Mouse (Mus musculus) lung, postnatal 0 days (tissue): Measurements from ENCODE around the gene Spata20. TPM values are rescaled to one million over a fixed set of nuclear protein-coding genes. Genes with fewer than 3 reads are reported as not detected.

ENCODE experiments used
- ATAC-seq: fragments of 200-750 bp; cut with Nextera tagmentation; 2 replicates; pipeline ENCODE4 v1.8.0; 2017; ENCODE audit warnings: moderate library complexity
- DNase-seq: peaks from one replicate; pipeline ENCODE4 v3.0.0-alpha.2; 2016; ENCODE audit warnings: low spot score
- H3K27ac ChIP-seq: fragments of 300-500 bp; sonication (generic); 2 replicates; pipeline ENCODE4 v1.5.1; 2014; ENCODE audit warnings: antibody characterized with exemption, mild to moderate bottlenecking, low read length, mixed read lengths
- H3K27me3 ChIP-seq: fragments of 300-500 bp; sonication (generic); replicated peaks from 2 replicates; pipeline ENCODE4 v1.6.1; 2014; ENCODE audit warnings: low read length, mixed read lengths; ENCODE audit not compliant: insufficient read depth
- H3K36me3 ChIP-seq: fragments of 300-500 bp; sonication (generic); 2 replicates; pipeline ENCODE4 v1.6.1; 2014; ENCODE audit warnings: low read length, mixed read lengths; ENCODE audit not compliant: insufficient read depth
- H3K4me1 ChIP-seq: fragments of 300-500 bp; sonication (generic); 2 replicates; pipeline ENCODE4 v1.6.1; 2014; ENCODE audit warnings: antibody characterized with exemption, low read depth, low read length, mixed read lengths; ENCODE audit not compliant: insufficient read depth
- H3K4me2 ChIP-seq: fragments of 300-500 bp; sonication (generic); replicated peaks from 2 replicates; pipeline ENCODE4 v1.6.1; 2014; ENCODE audit warnings: low read depth, mild to moderate bottlenecking, low read length, moderate library complexity, mixed read lengths
- H3K4me3 ChIP-seq: fragments of 300-500 bp; sonication (generic); 2 replicates; pipeline ENCODE4 v1.5.1; 2014; ENCODE audit warnings: low read depth, low read length
- H3K9ac ChIP-seq: fragments of 300-500 bp; sonication (generic); replicated peaks from 2 replicates; pipeline ENCODE4 v1.6.1; 2014; ENCODE audit warnings: low read depth, mild to moderate bottlenecking
- H3K9me3 ChIP-seq: fragments of 300-500 bp; sonication (generic); 2 replicates; pipeline ENCODE4 v1.6.1; 2016; ENCODE audit warnings: low read length, mixed read lengths
- CTCF ChIP-seq: IDR thresholded peaks from 2 replicates; pipeline ENCODE4 v1.5.1; 2016; ENCODE audit warnings: antibody characterized with exemption, mild to moderate bottlenecking
- EP300 ChIP-seq: IDR thresholded peaks from 2 replicates; pipeline ENCODE4 v1.6.1; 2016; ENCODE audit warnings: antibody characterized with exemption, mild to moderate bottlenecking, control low read depth
- WGBS: fragments of 180-500 bp; shearing (Covaris S2); extraction: QIAGEN DNeasy Blood & Tissue Kit; methylation state at CpG from one replicate; pipeline ENCODE4 v1.1.7; 2014; 5-methylcytosine and 5-hydroxymethylcytosine counted together
- polyA plus RNA-seq: library from polyadenylated mRNA; unstranded; fragments of >200 nt; fragmentation: Nextera tagmentation; extraction: Ambion mirVana; gene quantifications from 2 replicates; pipeline ENCODE4 v1.2.1, GENCODE M21; 2015

Gene Spata20
- polyA plus RNA-seq, 1 experiment from 2014 or later = 0.14 TPM

DNA sequence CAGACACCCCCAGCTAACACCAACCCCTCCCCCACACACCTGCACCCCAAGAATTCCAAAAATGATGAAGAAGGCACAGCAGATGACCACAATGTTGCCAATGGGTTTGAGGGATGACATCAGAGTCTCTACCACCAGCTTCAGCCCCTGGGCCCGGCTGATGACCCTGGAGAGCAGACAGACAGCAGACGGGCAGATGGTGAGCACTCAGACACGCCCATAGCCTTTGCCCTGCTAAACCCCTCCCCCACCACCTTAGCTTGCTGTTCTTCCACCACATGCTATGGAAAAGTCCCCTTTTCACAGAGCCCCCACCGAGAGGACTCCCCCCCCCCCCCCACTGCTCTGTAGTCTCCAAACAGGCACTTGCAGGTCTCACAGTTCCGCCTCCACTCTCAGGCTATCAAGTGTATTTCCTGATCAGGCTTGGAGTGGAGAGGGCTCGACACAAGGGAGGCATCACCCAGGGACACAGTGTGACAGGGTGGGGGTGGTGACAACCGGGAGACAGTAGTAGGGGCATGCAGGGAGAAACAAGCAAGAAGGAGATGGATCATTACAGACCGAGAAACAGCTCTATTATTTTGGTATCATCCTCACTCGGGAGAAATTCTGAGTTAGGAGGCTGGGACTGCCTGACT, 56.8 kb downstream of the Spata20 start:
- H3K27me3 ChIP-seq = peaks cover 7% of the 10 kb centered on the region
- no peak for TF ChIP-seq CTCF
- TF ChIP-seq EP300 = no peak
- H3K4me2 ChIP-seq = no peak overlapping the region
- no peak overlapping the region for H3K27ac ChIP-seq
- no peaks in the 10 kb centered on the region for H3K9me3 ChIP-seq
- 0 out of 2 replicates have a peak, but pooled peaks have one; percentile 13 for ATAC-seq
- DNase-seq = no peak
- H3K9ac ChIP-seq = no peak overlapping the region
- H3K4me3 ChIP-seq = no peak overlapping the region
- 27% methylated on average over 9 of the region's 9 CpGs for WGBS
- H3K4me1 ChIP-seq = peaks cover 9% of the 10 kb centered on the region
- H3K36me3 ChIP-seq = no peaks in the 10 kb centered on the region

Other genes with a start within 250 kb of the Spata20 start
- 0.46 and 0.60 TPM in 2 replicates for gene Wfikkn2, start 240.2 kb downstream of the Spata20 start, polyA plus RNA-seq
- not detected in 2 replicates for gene Gm21885, start 204.3 kb downstream of the Spata20 start, polyA plus RNA-seq
- gene Luc7l3, start 164.2 kb downstream of the Spata20 start, polyA plus RNA-seq = 79.4 and 84.0 TPM in 2 replicates
- gene Ankrd40, start 158.2 kb downstream of the Spata20 start, polyA plus RNA-seq = 33.3 and 33.6 TPM in 2 replicates
- 8.7 and 10.4 TPM in 2 replicates for gene Abcc3, start 93.2 kb downstream of the Spata20 start, polyA plus RNA-seq
- gene Cacna1g, start 12.0 kb downstream of the Spata20 start, polyA plus RNA-seq = 1.4 and 3.1 TPM in 2 replicates
- gene Epn3, start 13.8 kb upstream of the Spata20 start, polyA plus RNA-seq = 33.2 and 34.5 TPM in 2 replicates
- 3.1 and 4.7 TPM in 2 replicates for gene Mycbpap, start 35.6 kb upstream of the Spata20 start, polyA plus RNA-seq
- gene Rsad1, start 63.1 kb upstream of the Spata20 start, polyA plus RNA-seq = 1.6 and 2.3 TPM in 2 replicates
- gene Chad, start 78.9 kb upstream of the Spata20 start, polyA plus RNA-seq = 23.9 and 29.0 TPM in 2 replicates
- gene Acsf2, start 115.7 kb upstream of the Spata20 start, polyA plus RNA-seq = 3.2 and 3.4 TPM in 2 replicates
- gene Lrrc59, start 143.6 kb upstream of the Spata20 start, polyA plus RNA-seq = 72.9 and 75.0 TPM in 2 replicates
- gene Mrpl27, start 167.6 kb upstream of the Spata20 start, polyA plus RNA-seq = 113 and 118 TPM in 2 replicates
- gene Eme1, start 167.8 kb upstream of the Spata20 start, polyA plus RNA-seq = 0.87 and 1.0 TPM in 2 replicates
- 13.3 and 14.1 TPM in 2 replicates for gene Xylt2, start 191.3 kb upstream of the Spata20 start, polyA plus RNA-seq
- gene Gm11541, start 218.3 kb upstream of the Spata20 start, polyA plus RNA-seq = 0.69 and 1.3 TPM in 2 replicates